Mouse (Mus musculus): ENCODE results near the gene Arhgef3. TPM values are rescaled to one million over a fixed set of nuclear protein-coding genes. Genes with fewer than 3 reads are reported as not detected.

Gene Arhgef3
- polyA plus RNA-seq, 1 experiment, result 17.0 TPM

GRCm38 (mm10) chr14:27400495-27400894, 285.8 kb downstream of the Arhgef3 start:
- WGBS, result 54% methylated on average over 6 of the region's 6 CpGs
- Histone ChIP-seq H3K27me3 (ENCODE audit: control insufficient read depth, insufficient read depth, low read length) (no peaks in the 10 kb centered on the region), H3K36me3 (ENCODE audit: control insufficient read depth, insufficient read depth, low read length) (peaks cover 5% of the 10 kb centered on the region), H3K4me3 (ENCODE audit: control insufficient read depth, insufficient read depth, low read length) (no peak overlapping the region), H3K4me1 (replicated peaks; ENCODE audit: control insufficient read depth, insufficient read depth, low read length) (peaks cover 31% of the 10 kb centered on the region), H3K27ac (ENCODE audit: control insufficient read depth, insufficient read depth, low read length) (no peak overlapping the region)
- no peak for DNase-seq
- TF ChIP-seq POLR2A (IDR thresholded peaks at IDR 0.05; ENCODE audit: control insufficient read depth, extremely low read depth, insufficient read depth, low read length, poor library complexity) (no peak), CTCF (IDR thresholded peaks at IDR 0.05; ENCODE audit: borderline replicate concordance, control insufficient read depth, extremely low read depth, insufficient read depth, low read length, poor library complexity) (no peak)

DNA sequence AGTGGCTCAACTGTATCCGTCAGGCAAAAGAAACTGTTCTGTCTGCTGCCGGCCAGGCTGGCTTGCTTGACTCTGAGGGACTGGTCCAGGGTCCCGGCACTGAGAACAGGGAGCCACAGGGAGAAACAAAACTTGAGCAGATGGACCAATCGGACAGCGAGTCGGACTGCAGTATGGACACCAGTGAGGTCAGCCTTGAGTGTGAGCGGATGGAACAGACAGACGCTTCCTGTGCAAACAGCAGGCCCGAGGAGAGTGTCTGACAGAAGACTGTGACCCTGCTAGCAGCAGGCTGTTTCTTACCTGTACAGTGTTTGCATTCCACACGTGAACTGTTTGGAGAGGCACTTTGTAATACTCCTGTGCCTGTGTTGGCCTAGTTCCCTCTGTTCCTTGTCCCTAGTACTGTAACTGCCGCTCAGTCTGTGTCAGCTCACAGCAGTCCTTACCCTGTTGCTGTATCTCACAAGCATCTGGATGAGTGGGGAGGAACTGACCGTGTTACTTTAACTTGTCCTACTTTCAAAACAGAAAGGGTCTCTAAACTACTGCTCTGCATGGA, 287.1 kb downstream of the Arhgef3 start:
- 76% methylated on average over 12 of the region's 12 CpGs for WGBS
- peaks cover 34% of the 10 kb centered on the region for H3K4me1 ChIP-seq (replicated peaks; ENCODE audit: control insufficient read depth, insufficient read depth, low read length)
- peak overlapping the region; percentile 96 for H3K27ac ChIP-seq (ENCODE audit: control insufficient read depth, insufficient read depth, low read length)
- no peak for DNase-seq
- H3K4me3 ChIP-seq (ENCODE audit: control insufficient read depth, insufficient read depth, low read length), result no peak overlapping the region
- no peaks in the 10 kb centered on the region for H3K27me3 ChIP-seq (ENCODE audit: control insufficient read depth, insufficient read depth, low read length)
- TF ChIP-seq CTCF (IDR thresholded peaks at IDR 0.05; ENCODE audit: borderline replicate concordance, control insufficient read depth, extremely low read depth, insufficient read depth, low read length, poor library complexity), result no peak
- TF ChIP-seq POLR2A (IDR thresholded peaks at IDR 0.05; ENCODE audit: control insufficient read depth, extremely low read depth, insufficient read depth, low read length, poor library complexity), result no peak
- H3K36me3 ChIP-seq (ENCODE audit: control insufficient read depth, insufficient read depth, low read length), result peaks cover 5% of the 10 kb centered on the region

GRCm38 (mm10) chr14:27402332-27403250, 287.9 kb downstream of the Arhgef3 start:
- WGBS, result 10% methylated on average over 10 of the region's 10 CpGs
- no peak overlapping the region for H3K4me3 ChIP-seq (ENCODE audit: control insufficient read depth, insufficient read depth, low read length)
- peaks cover 4% of the 10 kb centered on the region for H3K36me3 ChIP-seq (ENCODE audit: control insufficient read depth, insufficient read depth, low read length)

GRCm38 (mm10) chr14:27405452-27405851, 290.8 kb downstream of the Arhgef3 start:
- no peaks in the 10 kb centered on the region; the same call in 1 of the 2 replicates for H3K36me3 ChIP-seq (ENCODE audit: control insufficient read depth, insufficient read depth, low read length)
- peaks cover 30% of the 10 kb centered on the region for H3K4me1 ChIP-seq (replicated peaks; ENCODE audit: control insufficient read depth, insufficient read depth, low read length)
- 3% methylated on average over 4 of the region's 4 CpGs for WGBS
- DNase-seq, result peak; percentile 35
- TF ChIP-seq CTCF (IDR thresholded peaks at IDR 0.05; ENCODE audit: borderline replicate concordance, control insufficient read depth, extremely low read depth, insufficient read depth, low read length, poor library complexity) (no peak), POLR2A (IDR thresholded peaks at IDR 0.05; ENCODE audit: control insufficient read depth, extremely low read depth, insufficient read depth, low read length, poor library complexity) (no peak)
- H3K27me3 ChIP-seq (ENCODE audit: control insufficient read depth, insufficient read depth, low read length), result no peaks in the 10 kb centered on the region
- H3K27ac ChIP-seq (ENCODE audit: control insufficient read depth, insufficient read depth, low read length), result peak overlapping the region; percentile 57
- no peak overlapping the region for H3K4me3 ChIP-seq (ENCODE audit: control insufficient read depth, insufficient read depth, low read length)

More at GRCm38 (mm10) chr14:27402332-27403250, 287.9 kb downstream of the Arhgef3 start:
- no peak for TF ChIP-seq POLR2A (IDR thresholded peaks at IDR 0.05; ENCODE audit: control insufficient read depth, extremely low read depth, insufficient read depth, low read length, poor library complexity)
- TF ChIP-seq CTCF (IDR thresholded peaks at IDR 0.05; ENCODE audit: borderline replicate concordance, control insufficient read depth, extremely low read depth, insufficient read depth, low read length, poor library complexity), result no peak
- H3K4me1 ChIP-seq (replicated peaks; ENCODE audit: control insufficient read depth, insufficient read depth, low read length), result peaks cover 34% of the 10 kb centered on the region
- no peaks in the 10 kb centered on the region for H3K27me3 ChIP-seq (ENCODE audit: control insufficient read depth, insufficient read depth, low read length)
- DNase-seq, result peak; percentile 39
- peak overlapping the region; percentile 96 for H3K27ac ChIP-seq (ENCODE audit: control insufficient read depth, insufficient read depth, low read length)

DNA sequence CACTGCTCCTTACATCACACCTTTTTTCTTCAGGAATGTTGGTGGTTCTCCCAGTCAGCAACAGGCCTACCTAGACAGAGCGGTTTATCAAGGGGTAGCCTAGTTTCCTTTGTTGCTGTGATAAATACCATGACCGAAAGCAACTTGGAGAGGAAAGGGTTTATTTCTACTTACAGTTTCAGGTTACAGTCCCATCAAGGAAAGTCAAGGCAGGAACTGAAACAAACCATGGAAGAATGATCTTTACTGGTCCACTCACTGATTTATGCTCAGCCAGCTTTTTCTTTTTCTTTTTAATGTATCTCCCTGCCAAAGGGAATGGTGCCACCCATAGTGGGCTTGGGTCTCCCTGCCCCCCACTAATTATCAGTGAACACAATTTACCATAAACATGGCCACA, 291.2 kb downstream of the Arhgef3 start:
- no peak for TF ChIP-seq POLR2A (IDR thresholded peaks at IDR 0.05; ENCODE audit: control insufficient read depth, extremely low read depth, insufficient read depth, low read length, poor library complexity)
- no peak for TF ChIP-seq CTCF (IDR thresholded peaks at IDR 0.05; ENCODE audit: borderline replicate concordance, control insufficient read depth, extremely low read depth, insufficient read depth, low read length, poor library complexity)
- no peaks in the 10 kb centered on the region; the same call in 1 of the 2 replicates for H3K36me3 ChIP-seq (ENCODE audit: control insufficient read depth, insufficient read depth, low read length)
- H3K4me3 ChIP-seq (ENCODE audit: control insufficient read depth, insufficient read depth, low read length), result no peak overlapping the region
- 95% methylated on average over 2 of the region's 2 CpGs for WGBS
- peaks cover 26% of the 10 kb centered on the region for H3K4me1 ChIP-seq (replicated peaks; ENCODE audit: control insufficient read depth, insufficient read depth, low read length)
- no peaks in the 10 kb centered on the region for H3K27me3 ChIP-seq (ENCODE audit: control insufficient read depth, insufficient read depth, low read length)
- DNase-seq, result no peak
- H3K27ac ChIP-seq (ENCODE audit: control insufficient read depth, insufficient read depth, low read length), result peak overlapping the region; percentile 40; the same call in 1 of the 2 replicates

- no peak for TF ChIP-seq POLR2A (IDR thresholded peaks at IDR 0.05; ENCODE audit: control insufficient read depth, extremely low read depth, insufficient read depth, low read length, poor library complexity)
- no peak for TF ChIP-seq CTCF (IDR thresholded peaks at IDR 0.05; ENCODE audit: borderline replicate concordance, control insufficient read depth, extremely low read depth, insufficient read depth, low read length, poor library complexity)
- no peak for DNase-seq
- WGBS, result 88% methylated on average over 3 of the region's 3 CpGs
- no peaks in the 10 kb centered on the region; the same call in 1 of the 2 replicates for H3K36me3 ChIP-seq (ENCODE audit: control insufficient read depth, insufficient read depth, low read length)
- no peaks in the 10 kb centered on the region for H3K27me3 ChIP-seq (ENCODE audit: control insufficient read depth, insufficient read depth, low read length)
- H3K4me3 ChIP-seq (ENCODE audit: control insufficient read depth, insufficient read depth, low read length), result no peak overlapping the region
- H3K4me1 ChIP-seq (replicated peaks; ENCODE audit: control insufficient read depth, insufficient read depth, low read length), result peaks cover 18% of the 10 kb centered on the region
- H3K27ac ChIP-seq (ENCODE audit: control insufficient read depth, insufficient read depth, low read length), result no peak overlapping the region
These were observed 293.5 kb downstream of the Arhgef3 start for GRCm38 (mm10) chr14:27408240-27408639.

All from thymus, adult 2 months (tissue).